Mouse (Mus musculus): ENCODE measurements around the gene Jade2.

The Jade2 gene

DNA sequence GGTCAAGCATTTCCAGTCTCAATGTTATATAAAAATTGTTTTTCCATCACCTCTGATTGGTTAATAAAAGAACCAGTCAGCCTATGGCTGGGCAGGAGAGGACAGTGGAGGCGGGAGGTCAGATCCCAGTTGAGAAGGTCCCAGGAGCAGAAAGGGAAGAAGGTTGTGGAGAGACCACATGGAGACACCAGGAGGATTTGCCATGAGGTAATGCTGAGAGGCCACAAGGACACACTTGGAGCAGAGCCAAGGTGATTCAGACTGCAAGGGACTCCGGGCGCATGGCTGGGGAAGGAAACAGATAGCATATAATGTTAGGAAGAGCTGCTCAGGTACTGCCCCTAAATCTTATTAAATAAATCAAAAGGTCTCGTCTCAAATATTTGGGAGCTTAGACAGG, 61.2 kb downstream of the Jade2 start:
- DNase-seq (ENCODE audit: low read depth, low spot score): no peak

DNA sequence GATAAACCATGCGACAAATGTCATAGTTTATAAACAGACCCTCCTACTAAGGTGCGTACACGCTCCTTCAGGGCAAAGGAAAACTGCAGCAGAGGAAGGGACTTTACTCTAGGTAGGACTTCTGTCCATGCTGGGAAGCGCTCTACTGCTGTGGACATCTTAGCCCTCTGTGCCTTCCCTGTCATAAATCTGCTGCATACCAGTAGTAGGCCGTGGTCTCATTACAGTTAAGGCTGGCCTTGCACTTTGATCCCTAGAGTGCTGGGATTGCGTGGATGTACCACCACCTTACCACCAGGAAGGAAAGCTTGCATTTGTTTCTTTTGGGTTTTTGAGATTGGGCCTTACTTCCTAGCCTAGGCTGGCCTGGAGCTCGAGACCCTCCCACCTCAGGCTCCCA, 66.8 kb downstream of the Jade2 start:
- DNase-seq (ENCODE audit: low read depth, low spot score): no peak

DNA sequence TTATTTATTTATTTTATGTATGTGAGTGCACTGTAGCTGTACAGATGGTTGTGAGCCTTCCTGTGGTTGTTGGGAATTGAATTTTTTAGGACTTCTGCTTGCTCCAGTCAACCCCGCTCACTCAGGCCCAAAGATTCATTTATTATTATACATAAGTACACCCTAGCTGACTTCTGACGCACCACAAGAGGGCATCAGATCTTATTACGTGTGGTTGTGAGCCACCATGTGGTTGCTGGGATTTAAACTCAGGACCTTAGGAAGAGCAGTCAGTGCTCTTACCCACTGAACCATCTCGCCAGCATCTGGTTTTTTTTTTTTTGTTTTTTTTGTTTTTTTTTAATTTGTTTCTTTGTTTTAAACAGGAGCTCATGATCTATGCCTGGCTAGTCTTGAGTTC, 67.7 kb downstream of the Jade2 start:
- DNase-seq (ENCODE audit: low read depth, low spot score): peak; percentile 55

DNA sequence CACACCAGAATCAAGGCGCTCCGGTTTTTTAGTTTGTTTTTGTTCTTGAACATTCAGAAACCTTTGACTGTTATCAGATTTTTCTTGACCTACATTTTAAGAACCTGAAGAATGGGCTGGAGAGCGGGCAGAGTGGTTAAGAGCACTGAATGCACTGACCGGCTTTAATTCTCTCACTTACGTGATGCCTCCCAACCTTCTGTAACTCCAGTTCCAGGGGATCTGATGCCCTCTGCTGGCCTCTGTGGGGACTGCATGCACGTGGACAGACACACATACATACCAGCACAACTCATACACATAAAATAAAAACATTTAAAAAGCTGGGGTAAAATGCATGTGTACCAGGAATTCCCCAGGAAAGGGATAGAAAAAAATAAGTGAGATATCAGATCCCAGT, 71.5 kb downstream of the Jade2 start:
- DNase-seq (ENCODE audit: low read depth, low spot score): peak; percentile 88

DNA sequence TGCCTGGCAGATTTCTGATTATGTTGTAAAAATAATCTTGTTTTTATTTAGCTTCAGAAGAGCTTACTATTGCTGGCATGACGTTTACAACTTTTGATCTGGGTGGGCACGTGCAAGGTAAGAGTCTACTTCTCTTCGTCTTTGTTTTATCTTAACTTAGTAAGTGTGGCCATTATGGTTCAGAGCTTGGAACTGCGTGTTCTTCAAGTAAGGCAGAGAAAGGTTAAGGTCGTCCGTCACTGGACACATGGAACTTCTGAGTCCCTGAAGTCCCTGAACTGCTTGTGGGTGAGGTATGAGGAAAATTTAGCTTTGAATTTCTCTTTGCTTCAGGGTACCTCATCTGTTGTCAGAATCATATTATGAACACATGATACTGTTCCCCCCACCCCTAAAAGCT, 74.7 kb downstream of the Jade2 start:
- DNase-seq (ENCODE audit: low read depth, low spot score): no peak

DNA sequence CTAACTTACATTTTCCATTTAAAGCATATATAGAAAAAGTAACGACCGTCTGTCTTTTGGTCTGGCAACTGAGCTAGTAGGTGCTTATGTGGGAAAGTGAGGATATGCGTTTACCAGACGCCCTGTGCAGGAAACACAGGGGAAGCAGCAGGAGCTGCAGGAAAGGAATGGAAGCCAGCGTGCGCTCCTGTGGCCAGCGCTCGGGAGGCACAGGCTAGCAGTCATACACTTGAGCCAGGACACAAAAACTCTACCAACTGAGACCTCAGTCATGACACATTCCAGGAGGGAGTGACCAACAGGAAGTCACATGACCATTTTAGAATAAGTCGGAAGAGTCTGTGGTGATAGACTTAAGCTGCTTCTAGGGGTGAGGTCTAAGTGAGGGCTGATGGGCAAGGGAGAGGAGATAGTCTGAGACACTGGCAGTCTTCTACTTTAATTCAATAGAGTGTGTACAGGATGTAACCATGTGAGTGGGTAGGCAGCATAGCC, 76.6 kb downstream of the Jade2 start:
- no peak for DNase-seq (ENCODE audit: low read depth, low spot score)

DNA sequence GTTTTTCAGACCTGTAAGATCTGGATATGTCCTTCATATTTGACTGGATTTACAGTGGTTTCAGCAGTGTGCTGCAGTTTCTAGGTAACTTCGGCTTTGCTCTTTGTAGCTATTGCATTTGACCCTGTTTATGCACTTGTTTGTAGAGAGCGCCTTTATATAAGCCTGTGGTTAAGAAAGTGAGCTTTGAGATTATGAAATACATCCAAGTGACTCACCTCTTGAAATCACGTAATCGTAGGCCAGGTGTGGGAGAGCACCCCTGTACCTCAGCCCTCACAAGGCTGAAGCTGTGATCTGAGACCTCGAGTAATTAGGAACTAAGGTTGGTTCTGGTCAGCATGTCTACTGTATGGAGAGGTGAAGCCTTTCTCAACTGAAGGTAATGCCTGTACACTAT, 80.0 kb downstream of the Jade2 start:
- no peak for DNase-seq (ENCODE audit: low read depth, low spot score)

DNA sequence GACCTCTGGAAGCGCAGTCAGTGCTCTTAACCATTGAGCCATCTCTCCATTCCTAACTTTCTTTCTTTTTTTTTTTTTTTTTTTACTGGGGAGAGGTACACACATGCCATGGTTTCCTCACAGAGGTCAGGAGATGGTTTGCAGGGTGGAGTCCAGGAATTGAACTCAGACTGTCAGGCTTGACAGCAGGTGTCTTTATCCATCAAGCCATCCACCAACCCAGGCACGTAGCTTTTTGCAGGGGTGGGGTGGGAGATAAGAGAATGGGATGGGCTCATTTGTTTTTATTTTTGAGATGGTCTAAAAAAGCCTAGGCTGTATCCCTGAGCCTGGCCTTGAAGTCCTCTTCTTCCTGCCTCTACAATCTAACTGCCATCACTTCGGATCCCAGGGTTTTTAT, 81.9 kb downstream of the Jade2 start:
- no peak for DNase-seq (ENCODE audit: low read depth, low spot score)

DNA sequence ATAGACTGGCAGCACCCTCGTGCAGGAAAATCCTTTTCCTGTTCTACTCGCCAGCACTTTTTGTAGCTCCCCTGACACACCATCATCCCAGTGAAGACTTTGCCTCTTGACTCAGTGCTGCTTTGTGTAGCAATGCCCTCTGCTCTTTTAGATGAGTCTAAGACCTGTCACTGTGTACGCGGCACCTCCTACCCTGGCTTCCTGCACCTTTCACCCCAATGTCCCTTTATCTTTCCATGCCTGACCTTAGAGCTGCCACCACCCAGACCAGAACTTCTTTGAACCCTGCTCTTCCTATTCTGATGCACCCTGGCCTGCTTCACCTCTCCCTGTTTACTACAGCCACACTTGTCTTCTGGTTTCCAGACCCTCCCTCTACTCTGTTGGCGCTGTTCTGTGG, 89.2 kb downstream of the Jade2 start:
- no peak for DNase-seq (ENCODE audit: low read depth, low spot score)

DNA sequence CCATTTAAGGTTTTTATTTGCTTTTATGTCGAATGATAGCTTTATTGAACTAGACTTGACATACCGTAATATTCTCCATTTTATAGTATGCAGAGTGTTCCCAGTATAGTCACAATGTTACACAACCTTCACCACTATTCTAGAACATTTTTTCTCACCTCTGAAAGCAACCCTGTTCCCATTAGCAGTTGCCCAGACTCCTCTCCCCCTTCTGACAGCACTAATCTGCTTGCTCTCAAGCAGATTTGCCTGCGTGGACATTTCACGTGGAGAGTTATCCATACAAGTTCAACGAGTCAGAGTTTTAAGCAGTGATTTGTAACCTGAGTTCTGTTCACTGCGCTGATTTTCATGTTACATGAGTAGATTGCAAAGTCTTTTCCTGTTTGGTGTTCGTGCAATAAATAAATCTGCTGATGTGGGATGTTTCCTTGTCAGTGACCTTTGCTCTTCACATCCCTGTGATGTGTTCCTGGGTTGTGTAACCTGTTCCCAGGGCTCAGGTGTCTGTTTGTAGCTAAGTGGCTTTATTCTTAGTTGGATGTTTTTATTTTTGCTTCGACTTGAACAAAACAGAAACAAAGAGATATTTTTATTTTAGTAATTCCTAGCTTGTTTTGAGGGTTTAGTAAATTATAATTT, 89.8 kb downstream of the Jade2 start:
- no peak for DNase-seq (ENCODE audit: low read depth, low spot score)

DNA sequence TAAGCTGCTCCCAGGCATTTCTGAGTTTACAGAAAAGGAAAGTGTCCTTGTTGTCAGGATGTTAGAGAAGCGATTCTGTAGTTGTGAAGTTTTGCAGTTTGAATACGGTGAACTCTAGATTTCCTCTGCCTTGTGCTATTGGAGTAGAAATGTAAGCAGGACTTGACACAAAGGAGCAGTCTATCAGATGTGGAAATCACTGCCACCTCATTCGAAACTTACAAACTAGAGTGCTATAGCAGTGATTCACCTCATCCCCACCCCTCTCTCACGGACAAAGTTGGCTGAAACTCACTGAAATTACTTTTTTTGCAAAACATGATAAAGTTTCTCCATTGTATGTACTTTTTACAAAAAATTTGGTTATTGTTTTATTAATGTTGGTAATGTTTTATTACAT, 92.6 kb downstream of the Jade2 start:
- DNase-seq (ENCODE audit: low read depth, low spot score): no peak

DNA sequence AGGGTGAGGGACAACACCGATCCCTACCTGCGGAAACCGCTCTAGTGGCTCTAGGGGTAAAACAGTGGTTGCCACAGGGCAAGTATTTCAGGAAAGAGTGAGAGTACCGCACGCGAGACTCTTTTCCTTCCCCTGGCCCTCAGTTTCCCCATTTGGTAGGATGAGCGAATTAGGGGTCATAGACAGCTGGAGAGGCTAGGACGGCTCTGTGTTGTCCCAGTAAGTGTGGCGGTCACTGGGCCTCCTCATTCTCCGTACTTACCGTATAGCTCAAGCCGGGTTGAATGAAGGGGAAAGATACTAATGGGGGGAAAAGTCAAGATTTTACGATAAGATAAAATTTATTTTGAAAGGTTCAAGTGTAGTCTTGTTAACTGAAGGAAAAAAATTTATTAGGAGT, 93.5 kb downstream of the Jade2 start:
- DNase-seq (ENCODE audit: low read depth, low spot score): no peak
